Comparison of ENCODE assay signal across 18 mouse cellular contexts in genomic region chr7:89676176-89676575, GRCm38 (mm10). TPM values are rescaled to one million over a fixed set of nuclear protein-coding genes. Genes with fewer than 3 reads are reported as not detected.
A peak's percentile ranks its signal among the peaks of the same experiment; 100 is the strongest.
DNase-seq lines count a peak whose midpoint lies in the region; ATAC-seq and TF ChIP-seq lines count a peak whose summit lies in the region.
"Had no signal": no experiment of that assay in that cellular context is flagged by ENCODE, and none has a peak within 500 bp of the region (broad histone marks: within the 10 kb centered on the region; RNA-seq: fewer than 3 reads in every experiment).

No protein-coding gene starts in this region.

- TF ChIP-seq CTCF in gastrocnemius, adult 2 months (IDR thresholded peaks at IDR 0.05), result no peak
- no peak for TF ChIP-seq CTCF in liver, adult 2 months (IDR thresholded peaks at IDR 0.05; ENCODE audit: low read depth, low read length)

- intact Hi-C loops in gastrocnemius, adult 2 months (cut with DNase I), result no loop called here

- no peak for TF ChIP-seq POLR2A in liver, adult 2 months (IDR thresholded peaks at IDR 0.05; ENCODE audit: extremely low read depth, insufficient read depth, low read length)

- no peak overlapping the region for H3K9ac ChIP-seq in liver, adult 2 months (ENCODE audit: low read depth, low read length)
- H3K9ac ChIP-seq in liver, embryonic 12.5 days, result no peak overlapping the region
- H3K9ac ChIP-seq: forebrain, embryonic 12.5 days; heart, embryonic 12.5 days; hindbrain, embryonic 14.5 days had no signal

- H3K36me3 ChIP-seq in liver, adult 2 months (ENCODE audit: control insufficient read depth, insufficient read depth, low read length), result no peaks in the 10 kb centered on the region
- H3K36me3 ChIP-seq in liver, embryonic 12.5 days, result no peaks in the 10 kb centered on the region
- H3K36me3 ChIP-seq: forebrain, embryonic 12.5 days; heart, embryonic 12.5 days; hindbrain, embryonic 10.5 days had no signal

- H3K9me3 ChIP-seq in liver, embryonic 12.5 days (replicated peaks), result no peaks in the 10 kb centered on the region
- H3K9me3 ChIP-seq: forebrain, embryonic 12.5 days; heart, embryonic 12.5 days; hindbrain, embryonic 10.5 days had no signal

- H3K27me3 ChIP-seq in liver, adult 2 months (ENCODE audit: control insufficient read depth, insufficient read depth, low read length), result no peaks in the 10 kb centered on the region
- H3K27me3 ChIP-seq in liver, embryonic 12.5 days (replicated peaks), result no peaks in the 10 kb centered on the region
- H3K27me3 ChIP-seq: forebrain, embryonic 12.5 days; heart, embryonic 12.5 days had no signal

- ATAC-seq in liver, embryonic 12.5 days, result no peak
- ATAC-seq: forebrain, embryonic 16.5 days had no signal

- H3K4me1 ChIP-seq in liver, adult 2 months (ENCODE audit: control insufficient read depth, insufficient read depth, low read length), result no peaks in the 10 kb centered on the region
- no peaks in the 10 kb centered on the region for H3K4me1 ChIP-seq in liver, embryonic 12.5 days
- H3K4me1 ChIP-seq: heart, embryonic 12.5 days had no signal

- H3K4me2 ChIP-seq in liver, embryonic 12.5 days, result no peak overlapping the region
- H3K4me2 ChIP-seq: forebrain, embryonic 12.5 days; heart, embryonic 12.5 days; hindbrain, embryonic 14.5 days had no signal

- no peak overlapping the region for H3K4me3 ChIP-seq in gastrocnemius, adult 2 months
- H3K4me3 ChIP-seq in liver, adult 2 months (ENCODE audit: insufficient read depth, low read depth, low read length), result no peak overlapping the region
- H3K4me3 ChIP-seq in liver, embryonic 12.5 days, result no peak overlapping the region
- H3K4me3 ChIP-seq: forebrain, embryonic 12.5 days; heart, embryonic 12.5 days; hindbrain, embryonic 10.5 days had no signal

- no peaks in the 10 kb centered on the region for H3K79me2 ChIP-seq in liver, adult 2 months (ENCODE audit: control insufficient read depth, insufficient read depth, low read length)

- peak overlapping the region; percentile 60 for H3K27ac ChIP-seq in gastrocnemius, adult 2 months
- no peak overlapping the region for H3K27ac ChIP-seq in liver, adult 2 months (replicated peaks; ENCODE audit: insufficient read depth, low read depth, low read length)
- H3K27ac ChIP-seq in liver, embryonic 12.5 days, result no peak overlapping the region
- H3K27ac ChIP-seq: forebrain, embryonic 12.5 days; hindbrain, embryonic 10.5 days; hindbrain, embryonic 14.5 days had no signal

- no peak for DNase-seq in gastrocnemius, adult 2 months
- DNase-seq in gastrocnemius, postnatal 10 days, result no peak
- peak; percentile 17 for DNase-seq in liver, adult 2 months (ENCODE audit: extremely low read depth, low read depth, low spot score)
- DNase-seq in 3134 (ENCODE audit: extremely low read depth, insufficient read length, low spot score), result peak; percentile 18
- peak; percentile 62 for DNase-seq in NIH3T3 (ENCODE audit: low read depth)
- no peak for DNase-seq in left cerebral cortex, adult 9 months (ENCODE audit: low spot score in 2 of 2)
- DNase-seq in spleen, postnatal 36 days (ENCODE audit: low spot score in 2 of 2), result no peak
- DNase-seq: cerebellum, adult 11-12 months; cerebellum, adult 9-10 months; cerebellum, postnatal 25 days; gastrocnemius, postnatal 25 days had no signal

RNA-seq across cellular contexts. Expression of gene Me3, which starts 44.0 kb away (rescaled TPM):
- 100 to 1,000 TPM; 117 to 126 TPM for total RNA-seq in gastrocnemius, adult 2 months (2021)
- 10 to 100 TPM; 79.9 to 88.9 TPM for total RNA-seq in gastrocnemius, postnatal 10 days (2021)
- 0.20 and 0.28 TPM in 2 replicates for total RNA-seq in liver, adult 2 months (2014; rRNA removed)
- polyA plus RNA-seq in liver, adult 2 months (2012; rRNA removed), result 0.06 and 0.20 TPM in 2 replicates
- polyA plus RNA-seq in liver, embryonic 12.5 days (2016; fragmentation: Nextera tagmentation; extraction: Ambion mirVana), result 0.12 and 0.17 TPM in 2 replicates
- total RNA-seq: granulocyte monocyte progenitor cell, adult 5-6 weeks had no signal

Comparison
In these comparisons a context has a peak if more than half of its experiments do, and no peak if none do; other contexts are left out.
1. DNase-seq: peak in liver, adult 2 months (single experiment), 3134 (single experiment) and NIH3T3 (single experiment); none in gastrocnemius, adult 2 months (single experiment), gastrocnemius, postnatal 10 days (single experiment), left cerebral cortex, adult 9 months (0 of 2) and spleen, postnatal 36 days (0 of 2).
2. RNA of gene Me3, which starts 44.0 kb away (total RNA-seq): 117 to 126 TPM in gastrocnemius, adult 2 months and 79.9 to 88.9 TPM in gastrocnemius, postnatal 10 days; 0.20 to 0.28 TPM in liver, adult 2 months; every median in the first group is over 10 times any median in the second.